Mouse (Mus musculus) limb, embryonic 14.5 days (tissue): Measurements from ENCODE around the gene Sppl3. TPM values are rescaled to one million over a fixed set of nuclear protein-coding genes. Genes with fewer than 3 reads are reported as not detected.

Source experiments
- ATAC-seq: fragments of 200-750 bp; cut with Nextera tagmentation; 2 replicates; pipeline ENCODE4 v1.8.0; 2017; ENCODE audit warnings: low read depth, moderate number of reproducible peaks, moderate TSS enrichment; ENCODE audit not compliant: low FRiP score
- DNase-seq: peaks from one replicate; pipeline ENCODE4 v3.0.0-alpha.2; 2015; ENCODE audit warnings: low spot score
- H3K27ac ChIP-seq: fragments of 300-500 bp; sonication (generic); replicated peaks from 2 replicates; pipeline ENCODE4 v1.5.1; 2014; ENCODE audit warnings: low read depth, mild to moderate bottlenecking, low read length, moderate library complexity, mixed read lengths
- H3K27me3 ChIP-seq: fragments of 300-500 bp; sonication (generic); 2 replicates; pipeline ENCODE4 v1.6.1; 2014; ENCODE audit warnings: low read length, mixed read lengths; ENCODE audit not compliant: control insufficient read depth, insufficient read depth
- H3K36me3 ChIP-seq: fragments of 300-500 bp; sonication (generic); 2 replicates; pipeline ENCODE4 v1.6.1; 2014; ENCODE audit warnings: mild to moderate bottlenecking, low read length, moderate library complexity, mixed read lengths; ENCODE audit not compliant: control insufficient read depth, insufficient read depth
- H3K4me1 ChIP-seq: fragments of 300-500 bp; sonication (generic); 2 replicates; pipeline ENCODE4 v1.6.1; 2014; ENCODE audit warnings: antibody characterized with exemption, low read length, mixed read lengths; ENCODE audit not compliant: control insufficient read depth, insufficient read depth
- H3K4me2 ChIP-seq: fragments of 300-500 bp; sonication (generic); replicated peaks from 2 replicates; pipeline ENCODE4 v1.6.1; 2014; ENCODE audit warnings: low read depth, mild to moderate bottlenecking, low read length, moderate library complexity; ENCODE audit not compliant: severe bottlenecking
- H3K4me3 ChIP-seq: fragments of 300-500 bp; sonication (generic); replicated peaks from 2 replicates; pipeline ENCODE4 v1.5.1; 2014; ENCODE audit warnings: low read length
- H3K9ac ChIP-seq: fragments of 300-500 bp; sonication (generic); 2 replicates; pipeline ENCODE4 v1.6.1; 2014; ENCODE audit warnings: mild to moderate bottlenecking, low read depth, low read length, moderate library complexity; ENCODE audit not compliant: severe bottlenecking
- H3K9me3 ChIP-seq: fragments of 300-500 bp; sonication (generic); 2 replicates; pipeline ENCODE4 v1.6.1; 2016; ENCODE audit warnings: low read length; ENCODE audit not compliant: control insufficient read depth
- POLR2A ChIP-seq: fragments of 200-500 bp; IDR thresholded peaks from 2 replicates; pipeline ENCODE4 v1.8.0; 2012; ENCODE audit warnings: inconsistent platforms, mild to moderate bottlenecking, moderate library complexity, borderline replicate concordance; ENCODE audit not compliant: insufficient read depth, insufficient read length; ENCODE audit errors: extremely low read depth
- WGBS: fragments of 180-500 bp; shearing (Covaris S2); extraction: QIAGEN DNeasy Blood & Tissue Kit; methylation state at CpG from one replicate; pipeline ENCODE4 v1.1.7; 2014; 5-methylcytosine and 5-hydroxymethylcytosine counted together
- polyA plus RNA-seq, 2 experiments: library from polyadenylated mRNA; depleted of rRNA in 1 of 2; stranded (reverse) in 1 of 2; unstranded in 1 of 2; fragments of >200 nt; fragmentation: Nextera tagmentation in 1 of 2; extraction: Ambion mirVana in 1 of 2; gene quantifications; 2 replicates each; pipeline versions ENCODE4 v1.2.1 to v1.2.3; 2012 to 2014

Gene Sppl3
- polyA plus RNA-seq, 2 experiments = 42.7 to 100 TPM

DNA sequence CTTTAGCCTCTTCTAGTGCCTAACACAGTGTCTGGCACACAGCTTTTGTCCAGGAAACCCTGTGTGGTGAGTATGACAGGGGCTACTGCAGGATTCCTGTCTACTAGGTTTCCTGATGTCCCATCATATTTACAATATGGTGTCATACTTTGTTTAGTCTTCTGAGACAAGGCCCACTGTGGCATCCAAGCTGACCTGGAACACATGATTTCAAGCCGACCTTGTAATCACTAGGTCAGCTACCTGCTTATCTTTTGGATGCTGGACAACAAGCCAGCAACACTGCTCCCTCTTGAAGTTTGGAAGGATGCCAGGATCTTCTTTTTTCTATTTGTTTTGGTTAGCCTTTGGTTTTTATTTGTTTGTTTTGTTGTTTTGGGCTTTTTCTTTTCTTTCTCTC lies 3.6 kb downstream of the Sppl3 start:
- H3K36me3 ChIP-seq = no peaks in the 10 kb centered on the region
- no peak overlapping the region for H3K9ac ChIP-seq
- 53% methylated on average over 1 of the region's 1 CpGs for WGBS
- no peak overlapping the region for H3K4me3 ChIP-seq
- no peak overlapping the region for H3K4me2 ChIP-seq
- ATAC-seq (no peak), DNase-seq (no peak)
- H3K4me1 ChIP-seq = peaks cover 14% of the 10 kb centered on the region
- H3K27ac ChIP-seq = no peak overlapping the region
- no peaks in the 10 kb centered on the region for H3K9me3 ChIP-seq
- H3K27me3 ChIP-seq = no peaks in the 10 kb centered on the region
- no peak for TF ChIP-seq POLR2A

DNA sequence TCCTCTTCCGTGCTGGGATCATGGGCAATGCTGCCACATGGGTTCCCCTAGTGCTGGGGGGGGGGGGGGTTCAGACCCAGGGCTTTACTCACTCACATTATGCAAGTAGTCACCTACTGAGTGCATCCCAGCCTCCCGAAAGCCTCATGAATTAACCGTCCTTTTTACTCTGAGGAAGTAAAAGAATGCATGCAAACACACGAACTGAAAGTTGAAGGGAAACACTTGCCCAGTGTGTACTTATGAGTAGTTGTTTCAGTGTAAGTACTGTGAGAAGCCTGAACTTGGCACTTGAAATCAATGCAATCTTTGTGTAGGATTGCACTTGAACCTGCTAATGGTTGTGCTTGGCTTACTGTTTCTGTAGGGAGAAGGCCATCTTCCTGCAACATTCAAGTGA lies 4.2 kb downstream of the Sppl3 start:
- Histone ChIP-seq H3K36me3 (no peaks in the 10 kb centered on the region), H3K27me3 (no peaks in the 10 kb centered on the region), H3K9me3 (no peaks in the 10 kb centered on the region), H3K9ac (no peak overlapping the region), H3K4me2 (no peak overlapping the region), H3K4me3 (no peak overlapping the region), H3K4me1 (peaks cover 14% of the 10 kb centered on the region), H3K27ac (no peak overlapping the region)
- DNase-seq = no peak
- ATAC-seq = no peak
- TF ChIP-seq POLR2A = no peak
- WGBS = 66% methylated on average over 4 of the region's 4 CpGs

DNA sequence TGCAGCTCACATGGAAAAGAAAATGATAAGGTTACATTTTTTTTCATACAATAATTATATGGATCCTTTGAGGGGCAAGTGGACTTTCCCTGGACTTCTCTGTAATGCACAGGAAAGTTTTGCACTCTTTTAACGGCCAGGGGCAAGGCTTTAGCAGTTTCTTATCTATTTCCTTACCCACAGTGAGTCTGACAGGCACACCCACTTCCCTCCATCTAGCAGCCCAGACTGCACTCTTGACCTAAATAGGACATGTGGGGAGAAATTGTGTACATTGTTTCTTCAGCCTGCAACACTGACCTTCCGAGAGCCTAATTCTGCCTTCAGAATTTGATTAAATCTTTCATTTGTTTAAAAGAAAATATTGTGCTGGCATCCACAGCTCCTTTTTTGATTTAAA lies 7.3 kb downstream of the Sppl3 start:
- TF ChIP-seq POLR2A = no peak
- Histone ChIP-seq H3K9ac (no peak overlapping the region), H3K9me3 (no peaks in the 10 kb centered on the region), H3K4me3 (no peak overlapping the region), H3K4me1 (peaks cover 3% of the 10 kb centered on the region; the same call in 1 of the 2 replicates), H3K4me2 (no peak overlapping the region), H3K27me3 (no peaks in the 10 kb centered on the region), H3K27ac (no peak overlapping the region), H3K36me3 (0 out of 2 replicates have a peak, but pooled peaks cover 6% of the 10 kb centered on the region)
- no peak for ATAC-seq
- 81% methylated on average over 2 of the region's 2 CpGs for WGBS
- no peak for DNase-seq

DNA sequence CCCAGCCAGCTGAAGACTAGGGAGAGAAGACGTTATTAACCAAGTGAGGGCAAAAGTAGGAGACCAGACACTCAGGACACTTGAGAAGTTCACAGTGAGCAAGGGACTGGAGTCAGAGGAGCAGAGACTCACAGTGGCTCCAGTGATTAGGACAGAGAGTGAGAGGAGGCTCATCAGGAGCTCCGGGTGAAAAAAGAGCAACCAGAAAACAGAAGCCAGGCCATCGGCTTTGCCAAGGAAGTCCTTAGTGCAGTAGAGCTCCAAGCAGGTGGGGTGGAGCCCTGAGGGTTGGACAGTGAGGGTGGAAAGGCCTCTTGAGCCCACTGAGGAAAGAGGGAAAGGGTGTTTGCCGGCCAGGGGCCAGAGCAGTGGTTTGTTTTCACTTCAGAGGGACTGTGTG lies 7.9 kb downstream of the Sppl3 start:
- Histone ChIP-seq H3K9me3 (no peaks in the 10 kb centered on the region), H3K4me2 (no peak overlapping the region), H3K9ac (no peak overlapping the region), H3K4me1 (no peaks in the 10 kb centered on the region), H3K27me3 (no peaks in the 10 kb centered on the region), H3K4me3 (no peak overlapping the region), H3K36me3 (0 out of 2 replicates have a peak, but pooled peaks cover 6% of the 10 kb centered on the region), H3K27ac (no peak overlapping the region)
- ATAC-seq (no peak), DNase-seq (no peak)
- TF ChIP-seq POLR2A = no peak
- WGBS = 77% methylated on average over 4 of the region's 4 CpGs

DNA sequence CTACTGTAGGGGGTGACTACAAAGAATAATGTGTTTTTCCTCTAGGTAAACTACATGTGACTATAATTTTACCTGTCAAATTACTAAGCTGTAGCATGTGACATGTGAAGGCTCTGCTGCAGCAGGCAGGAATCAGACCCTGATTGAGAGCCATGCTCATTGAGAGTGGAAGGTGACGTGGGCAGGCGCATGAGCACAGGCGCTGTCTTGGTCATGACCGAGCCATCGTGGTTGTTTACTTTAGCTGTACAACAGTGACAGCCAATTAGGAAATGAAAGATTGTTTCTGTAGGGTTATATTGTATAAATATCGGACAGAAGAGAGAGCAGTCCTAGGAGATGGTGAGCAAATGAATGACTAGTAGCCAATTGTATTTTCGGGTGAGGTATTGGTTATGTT lies 11.1 kb downstream of the Sppl3 start:
- H3K9me3 ChIP-seq = no peaks in the 10 kb centered on the region

DNA sequence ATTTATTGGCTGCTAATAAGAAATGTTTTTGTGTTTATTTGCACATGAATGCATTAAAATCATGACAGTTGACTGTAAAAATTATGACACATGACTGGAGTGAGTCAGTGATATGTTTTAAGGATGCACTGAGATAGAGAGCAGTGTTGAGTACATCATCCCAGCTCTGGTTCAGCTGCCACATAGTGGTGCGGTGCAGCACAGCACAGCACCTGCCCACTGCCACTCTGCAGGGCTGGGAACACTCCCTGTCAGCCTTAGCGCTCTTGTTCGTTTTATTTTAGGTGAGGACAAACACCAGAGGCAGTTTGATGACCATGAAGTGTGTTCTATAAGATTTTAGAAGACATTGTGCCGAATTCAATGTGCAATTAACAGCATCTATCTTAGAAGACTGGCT lies 15.2 kb downstream of the Sppl3 start:
- H3K36me3 ChIP-seq = 0 out of 2 replicates have a peak, but pooled peaks cover 6% of the 10 kb centered on the region
- ATAC-seq (no peak), DNase-seq (no peak)
- H3K27ac ChIP-seq = no peak overlapping the region
- 0 out of 2 replicates have a peak, but pooled peaks cover 3% of the 10 kb centered on the region for H3K9me3 ChIP-seq
- no peaks in the 10 kb centered on the region for H3K4me1 ChIP-seq
- H3K27me3 ChIP-seq = no peaks in the 10 kb centered on the region
- no peak overlapping the region for H3K4me3 ChIP-seq
- no peak overlapping the region for H3K4me2 ChIP-seq
- TF ChIP-seq POLR2A = no peak
- no peak overlapping the region for H3K9ac ChIP-seq
- WGBS = 78% methylated on average over 4 of the region's 4 CpGs

More for the DNA sequence above, 11.1 kb downstream of the Sppl3 start:
- H3K27me3 ChIP-seq = no peaks in the 10 kb centered on the region
- DNase-seq = no peak
- H3K27ac ChIP-seq = no peak overlapping the region
- H3K4me1 ChIP-seq = no peaks in the 10 kb centered on the region
- no peak overlapping the region for H3K9ac ChIP-seq
- no peak for ATAC-seq
- no peak for TF ChIP-seq POLR2A
- no peak overlapping the region for H3K4me2 ChIP-seq
- 97% methylated on average over 7 of the region's 7 CpGs for WGBS
- no peak overlapping the region for H3K4me3 ChIP-seq
- 0 out of 2 replicates have a peak, but pooled peaks cover 6% of the 10 kb centered on the region for H3K36me3 ChIP-seq
